ENCODE assay signal across 18 mouse cellular contexts in genomic region chr1:87313116-87313515, GRCm38 (mm10). TPM values are rescaled to one million over a fixed set of nuclear protein-coding genes. Genes with fewer than 3 reads are reported as not detected.
"Had no signal": no experiment of that assay in that cellular context is flagged by ENCODE, and none has a peak within 500 bp of the region (broad histone marks: within the 10 kb centered on the region; RNA-seq: fewer than 3 reads in every experiment).

No protein-coding gene starts in this region.

- DNase-seq: lung, adult 18-20 months; lung, embryonic 14.5 days; lung, postnatal 10 days; lung, postnatal 4 days; midbrain, embryonic 14.5 days; retina, postnatal 1 day; right cerebral cortex, adult 18-20 months; right cerebral cortex, postnatal 25 days; right cerebral cortex, postnatal 4 days; spleen, adult 18-20 months; thymus, adult 18-20 months; thymus, postnatal 14 days; thymus, postnatal 36 days had no signal

- H3K4me3 ChIP-seq: midbrain, embryonic 12.5 days; myocyte; neural tube, embryonic 13.5 days; neural tube, embryonic 15.5 days had no signal

- H3K4me2 ChIP-seq: lung, embryonic 14.5 days; midbrain, embryonic 12.5 days; neural tube, embryonic 13.5 days; neural tube, embryonic 15.5 days had no signal

- H3K9ac ChIP-seq: lung, embryonic 14.5 days; midbrain, embryonic 12.5 days; neural tube, embryonic 13.5 days; neural tube, embryonic 15.5 days had no signal

- H3K27me3 ChIP-seq: midbrain, embryonic 12.5 days; neural tube, embryonic 13.5 days; neural tube, embryonic 15.5 days had no signal

- ATAC-seq: midbrain, embryonic 16.5 days had no signal

- H3K9me3 ChIP-seq: midbrain, embryonic 12.5 days; neural tube, embryonic 13.5 days; neural tube, embryonic 15.5 days had no signal

- H3K27ac ChIP-seq: midbrain, embryonic 12.5 days; neural tube, embryonic 13.5 days; neural tube, embryonic 15.5 days had no signal

- H3K4me1 ChIP-seq: midbrain, embryonic 12.5 days; neural tube, embryonic 13.5 days had no signal

- H3K36me3 ChIP-seq: midbrain, embryonic 12.5 days; neural tube, embryonic 13.5 days; neural tube, embryonic 15.5 days had no signal

RNA-seq across cellular contexts. Expression of gene Efhd1, which starts 49.0 kb away (rescaled TPM):
- polyA plus RNA-seq: lung, embryonic 14.5 days had no signal
